Mouse (Mus musculus) heart, postnatal 0 days (tissue): ENCODE measurements around the gene Trappc2l. TPM values are rescaled to one million over a fixed set of nuclear protein-coding genes. Genes with fewer than 3 reads are reported as not detected.
A peak's percentile ranks its signal among the peaks of the same experiment; 100 is the strongest.

Experiments used
- ATAC-seq: fragments of 200-750 bp; cut with Nextera tagmentation; 2 replicates; pipeline ENCODE4 v1.8.0; 2017; ENCODE audit warnings: low read depth, moderate number of reproducible peaks, moderate library complexity; ENCODE audit not compliant: insufficient read depth
- DNase-seq: peaks from one replicate; pipeline ENCODE4 v3.0.0-alpha.2; 2016; ENCODE audit warnings: low spot score
- H3K27ac ChIP-seq: fragments of 300-500 bp; sonication (generic); 2 replicates; pipeline ENCODE4 v1.5.1; 2014; ENCODE audit warnings: low read depth, mild to moderate bottlenecking
- H3K27me3 ChIP-seq: fragments of 300-500 bp; sonication (generic); 2 replicates; pipeline ENCODE4 v1.6.1; 2014; ENCODE audit warnings: low read length, mixed read lengths; ENCODE audit not compliant: control insufficient read depth, insufficient read depth
- H3K36me3 ChIP-seq: fragments of 300-500 bp; sonication (generic); replicated peaks from 2 replicates; pipeline ENCODE4 v1.6.1; 2014; ENCODE audit warnings: low read length, mixed read lengths; ENCODE audit not compliant: control insufficient read depth, insufficient read depth
- H3K4me1 ChIP-seq: fragments of 300-500 bp; sonication (generic); 2 replicates; pipeline ENCODE4 v1.6.1; 2014; ENCODE audit warnings: antibody characterized with exemption; ENCODE audit not compliant: control insufficient read depth, insufficient read depth
- H3K4me2 ChIP-seq: fragments of 300-500 bp; sonication (generic); 2 replicates; pipeline ENCODE4 v1.6.1; 2014; ENCODE audit warnings: low read depth, mild to moderate bottlenecking, low read length, moderate library complexity
- H3K4me3 ChIP-seq: fragments of 300-500 bp; sonication (generic); 2 replicates; pipeline ENCODE4 v1.5.1; 2014; ENCODE audit warnings: low read depth, low read length
- H3K9ac ChIP-seq: fragments of 300-500 bp; sonication (generic); replicated peaks from 2 replicates; pipeline ENCODE4 v1.6.1; 2014; ENCODE audit warnings: low read depth, low read length, mixed read lengths
- H3K9me3 ChIP-seq: fragments of 300-500 bp; sonication (generic); replicated peaks from 2 replicates; pipeline ENCODE4 v1.6.1; 2016; ENCODE audit warnings: low read length; ENCODE audit not compliant: control insufficient read depth
- CTCF ChIP-seq: IDR thresholded peaks from 2 replicates; pipeline ENCODE4 v1.5.1; 2016; ENCODE audit warnings: antibody characterized with exemption, control low read depth, low read depth
- EP300 ChIP-seq: IDR thresholded peaks from 2 replicates; pipeline ENCODE4 v1.6.1; 2016; ENCODE audit warnings: antibody characterized with exemption, low read depth
- WGBS: fragments of 180-500 bp; shearing (Covaris S2); extraction: QIAGEN DNeasy Blood & Tissue Kit; methylation state at CpG from one replicate; pipeline ENCODE4 v1.1.7; 2014; 5-methylcytosine and 5-hydroxymethylcytosine counted together
- microRNA-seq: library from miRNA; unstranded; fragments of <30 nt; microRNA quantifications from one replicate; pipeline ENCODE4, GENCODE M21; 2016
- polyA plus RNA-seq: library from polyadenylated mRNA; unstranded; fragments of >200 nt; fragmentation: Nextera tagmentation; extraction: Ambion mirVana; gene quantifications from 2 replicates; pipeline ENCODE4 v1.2.1, GENCODE M21; 2015
- total RNA-seq: library from RNA; depleted of rRNA; stranded (reverse); fragments of >200 nt; gene quantifications from 2 replicates; pipeline ENCODE4 v1.2.3, GENCODE M21; 2014; ENCODE audit warnings: low replicate concordance; rRNA removed

The Trappc2l gene
- total and polyA plus RNA-seq, 2 experiments from 2014 or later: 5.2 to 68.8 TPM

DNA sequence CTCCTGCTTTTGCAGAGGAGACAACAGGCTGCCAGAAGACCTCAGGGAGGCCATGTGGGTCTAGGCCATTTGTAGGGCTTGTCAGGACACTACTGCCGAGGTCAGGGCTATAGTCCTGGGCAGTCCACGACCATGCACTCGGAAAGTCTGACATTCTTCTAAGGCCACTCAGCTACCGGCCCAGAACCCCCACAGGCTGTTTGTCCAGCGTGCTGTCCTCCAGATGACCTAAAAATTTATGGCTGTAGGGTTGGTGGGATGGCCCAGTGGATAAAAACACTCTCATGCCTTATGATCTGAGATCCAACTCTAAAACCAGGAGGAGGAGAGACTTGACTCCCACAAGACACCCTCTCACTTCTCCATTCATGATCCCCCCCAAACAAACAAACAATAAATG lies 52.2 kb downstream of the Trappc2l start:
- peaks cover 54% of the 10 kb centered on the region for H3K4me1 ChIP-seq
- no peak overlapping the region for H3K4me2 ChIP-seq
- no peaks in the 10 kb centered on the region for H3K36me3 ChIP-seq
- 73% methylated on average over 5 of the region's 5 CpGs for whole genome bisulfite sequencing
- H3K4me3 ChIP-seq: no peak overlapping the region
- ATAC-seq: no peak
- no peak overlapping the region for H3K9ac ChIP-seq
- TF ChIP-seq EP300 (no peak), CTCF (no peak)
- no peaks in the 10 kb centered on the region for H3K9me3 ChIP-seq
- H3K27ac ChIP-seq: no peak overlapping the region
- H3K27me3 ChIP-seq: no peaks in the 10 kb centered on the region
- DNase-seq: no peak

DNA sequence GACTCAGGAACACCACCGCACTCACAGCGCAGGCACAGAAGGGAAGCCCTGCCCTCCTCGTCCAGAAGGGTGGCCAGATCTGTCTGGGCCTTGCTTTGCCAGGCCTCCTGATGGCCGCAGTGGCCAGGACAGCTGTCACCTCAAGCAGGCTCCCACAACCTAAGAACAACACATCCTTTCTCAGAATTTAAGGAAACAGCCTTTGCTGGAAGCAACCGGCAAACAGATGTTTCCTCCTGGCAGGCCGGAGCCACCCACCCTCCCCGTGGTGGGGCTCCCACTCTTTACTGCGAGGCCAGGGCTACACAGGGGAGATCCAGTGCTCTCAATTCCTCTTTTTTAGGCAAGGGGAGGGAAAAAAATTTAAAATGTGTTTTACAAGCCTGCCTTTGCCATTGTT lies 53.8 kb downstream of the Trappc2l start:
- Histone ChIP-seq H3K4me2 (no peak overlapping the region), H3K9ac (no peak overlapping the region), H3K27me3 (0 out of 2 replicates have a peak, but pooled peaks cover 1% of the 10 kb centered on the region), H3K9me3 (no peaks in the 10 kb centered on the region), H3K36me3 (no peaks in the 10 kb centered on the region), H3K4me3 (no peak overlapping the region), H3K4me1 (peaks cover 54% of the 10 kb centered on the region), H3K27ac (peak overlapping the region; percentile 82)
- peak; percentile 52 for DNase-seq
- peak; percentile 33 for ATAC-seq
- TF ChIP-seq EP300 (peak; percentile 63; the same call in 1 of the 2 replicates), CTCF (no peak)
- WGBS: 48% methylated on average over 8 of the region's 8 CpGs

DNA sequence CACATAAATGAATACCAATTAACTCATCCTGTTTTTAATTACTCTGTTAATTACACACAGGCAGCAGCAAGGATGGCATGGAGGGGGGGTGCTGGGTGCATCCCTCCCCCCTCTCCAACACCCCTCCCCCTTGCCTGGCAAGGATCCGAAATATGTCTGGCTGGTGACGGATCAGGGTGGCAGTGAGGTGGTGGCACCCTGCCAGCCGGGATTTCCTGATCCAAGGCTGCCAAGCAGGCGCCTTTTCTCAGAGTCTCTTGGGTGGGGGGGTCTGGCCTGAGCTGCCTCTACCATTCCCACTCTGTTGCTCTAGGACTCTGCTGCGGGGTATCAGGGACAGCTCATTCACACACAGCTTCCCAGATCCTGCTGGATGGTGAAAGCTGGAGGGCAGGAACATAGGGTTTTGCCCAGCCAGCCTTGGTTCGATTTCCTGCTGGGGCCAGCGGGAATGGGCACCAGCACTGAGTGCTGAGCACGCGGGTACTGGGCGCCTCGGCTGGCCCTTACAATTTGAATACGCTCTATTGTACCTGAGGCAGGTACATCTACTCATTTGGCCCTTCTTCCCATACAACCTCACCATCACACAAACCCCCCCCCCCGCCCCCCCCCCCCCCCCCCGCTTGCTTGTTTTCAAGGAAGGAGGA lies 54.4 kb downstream of the Trappc2l start:
- Histone ChIP-seq H3K27ac (peak overlapping the region; percentile 82), H3K9ac (no peak overlapping the region), H3K4me3 (no peak overlapping the region), H3K27me3 (0 out of 2 replicates have a peak, but pooled peaks cover 7% of the 10 kb centered on the region), H3K4me1 (peaks cover 51% of the 10 kb centered on the region), H3K9me3 (no peaks in the 10 kb centered on the region), H3K4me2 (peak overlapping the region; percentile 22), H3K36me3 (no peaks in the 10 kb centered on the region)
- no peak for TF ChIP-seq CTCF
- peak; percentile 10; the same call in 1 of the 2 replicates for TF ChIP-seq EP300
- WGBS: 28% methylated on average over 12 of the region's 14 CpGs
- DNase-seq (peak; percentile 69), ATAC-seq (peak; percentile 55)

Small RNA genes within 50 kb of the gene (microRNA-seq; reads per million reads assigned to microRNA genes)
- not detected for gene Mir6396

Other genes starting within 250 kb of the Trappc2l start
- gene Zc3h18, start 235.0 kb upstream of the Trappc2l start, total RNA-seq: 8.4 and 23.1 TPM in 2 replicates
- 13.9 and 14.4 TPM in 2 replicates for gene Zc3h18, start 235.0 kb upstream of the Trappc2l start, polyA plus RNA-seq
- gene Il17c, start 189.6 kb upstream of the Trappc2l start, total RNA-seq: not detected in 2 replicates
- not detected in 2 replicates for gene Il17c, start 189.6 kb upstream of the Trappc2l start, polyA plus RNA-seq
- gene Cyba, start 178.7 kb upstream of the Trappc2l start, total RNA-seq: 126 and 162 TPM in 2 replicates
- 159 and 160 TPM in 2 replicates for gene Cyba, start 178.7 kb upstream of the Trappc2l start, polyA plus RNA-seq
- 5.3 and 13.3 TPM in 2 replicates for gene Mvd, start 168.2 kb upstream of the Trappc2l start, total RNA-seq
- gene Mvd, start 168.2 kb upstream of the Trappc2l start, polyA plus RNA-seq: 11.4 and 11.7 TPM in 2 replicates
- gene Snai3, start 150.9 kb upstream of the Trappc2l start, total RNA-seq: 1.2 TPM in 1 of 2 replicates, not detected in the other
- gene Snai3, start 150.9 kb upstream of the Trappc2l start, polyA plus RNA-seq: 0.61 and 1.6 TPM in 2 replicates
- gene Rnf166, start 135.6 kb upstream of the Trappc2l start, total RNA-seq: 39.7 and 42.7 TPM in 2 replicates
- 39.4 and 45.9 TPM in 2 replicates for gene Rnf166, start 135.6 kb upstream of the Trappc2l start, polyA plus RNA-seq
- 19.5 and 28.4 TPM in 2 replicates for gene Ctu2, start 135.5 kb upstream of the Trappc2l start, total RNA-seq
- 20.9 and 24.3 TPM in 2 replicates for gene Ctu2, start 135.5 kb upstream of the Trappc2l start, polyA plus RNA-seq
- gene Piezo1, start 60.3 kb upstream of the Trappc2l start, total RNA-seq: 87.0 and 92.7 TPM in 2 replicates
- 8.0 and 10.1 TPM in 2 replicates for gene Piezo1, start 60.3 kb upstream of the Trappc2l start, polyA plus RNA-seq
- gene Cdt1, start 43.6 kb upstream of the Trappc2l start, total RNA-seq: 27.5 and 52.3 TPM in 2 replicates
- gene Cdt1, start 43.6 kb upstream of the Trappc2l start, polyA plus RNA-seq: 9.9 and 10.0 TPM in 2 replicates
- gene Aprt, start 34.7 kb upstream of the Trappc2l start, total RNA-seq: 106 and 112 TPM in 2 replicates
- 104 and 119 TPM in 2 replicates for gene Aprt, start 34.7 kb upstream of the Trappc2l start, polyA plus RNA-seq
- gene Galns, start 177 bp upstream of the Trappc2l start, total RNA-seq: 11.6 and 16.1 TPM in 2 replicates
- 5.7 and 7.2 TPM in 2 replicates for gene Galns, start 177 bp upstream of the Trappc2l start, polyA plus RNA-seq
- gene Pabpn1l, start 11.1 kb downstream of the Trappc2l start, total RNA-seq: not detected in 2 replicates
- not detected in 2 replicates for gene Pabpn1l, start 11.1 kb downstream of the Trappc2l start, polyA plus RNA-seq
- gene Cbfa2t3, start 87.5 kb downstream of the Trappc2l start, total RNA-seq: 1.1 and 3.6 TPM in 2 replicates
- gene Cbfa2t3, start 87.5 kb downstream of the Trappc2l start, polyA plus RNA-seq: 4.3 and 4.4 TPM in 2 replicates
- 17.7 and 22.6 TPM in 2 replicates for gene Acsf3, start 163.8 kb downstream of the Trappc2l start, total RNA-seq
- 18.1 and 19.3 TPM in 2 replicates for gene Acsf3, start 163.8 kb downstream of the Trappc2l start, polyA plus RNA-seq
- gene Cdh15, start 236.3 kb downstream of the Trappc2l start, total RNA-seq: not detected in 2 replicates
- gene Cdh15, start 236.3 kb downstream of the Trappc2l start, polyA plus RNA-seq: not detected in 2 replicates